ENCODE assay signal across 32 mouse cellular contexts in genomic region chr9:24767056-24767455, GRCm38 (mm10). TPM values are rescaled to one million over a fixed set of nuclear protein-coding genes. Genes with fewer than 3 reads are reported as not detected.
A peak's percentile ranks its signal among the peaks of the same experiment; 100 is the strongest.
DNase-seq lines count a peak whose midpoint lies in the region; ATAC-seq lines count a peak whose summit lies in the region.
"Had no signal": no experiment of that assay in that cellular context is flagged by ENCODE, and none has a peak within 500 bp of the region (broad histone marks: within the 10 kb centered on the region; RNA-seq: fewer than 3 reads in every experiment).

No protein-coding gene starts in this region.

- H3K9ac ChIP-seq in heart, embryonic 13.5 days = peak overlapping the region; percentile 86
- H3K9ac ChIP-seq: embryonic facial prominence, embryonic 13.5 days; forebrain, embryonic 12.5 days; forebrain, embryonic 15.5 days; hindbrain, embryonic 14.5 days had no signal

- H3K27me3 ChIP-seq in heart, embryonic 10.5 days (ENCODE audit: insufficient read depth, poor library complexity, severe bottlenecking) = 0 out of 2 replicates have a peak, but pooled peaks cover 5% of the 10 kb centered on the region
- H3K27me3 ChIP-seq in heart, embryonic 13.5 days (replicated peaks) = no peaks in the 10 kb centered on the region

- peak overlapping the region; percentile 71 for H3K4me2 ChIP-seq in heart, embryonic 13.5 days
- H3K4me2 ChIP-seq: embryonic facial prominence, embryonic 13.5 days; forebrain, embryonic 12.5 days; forebrain, embryonic 15.5 days; hindbrain, embryonic 14.5 days had no signal

- intact Hi-C loops in heart, postnatal 14 days (cut with DNase I) = no loop called here

- ATAC-seq in heart, embryonic 13.5 days (ENCODE audit: extremely low read depth, insufficient number of reproducible peaks, low FRiP score, low TSS enrichment) = no peak
- ATAC-seq: activated CD4-positive, CD25-positive, alpha-beta regulatory T cell, adult 4 months; forebrain, embryonic 15.5 days; hindbrain, postnatal 0 days; inflammation-experienced regulatory T-cells, adult 6 months; intestine, embryonic 16.5 days had no signal

- H3K9me3 ChIP-seq in heart, embryonic 10.5 days = no peaks in the 10 kb centered on the region
- no peaks in the 10 kb centered on the region for H3K9me3 ChIP-seq in heart, embryonic 13.5 days
- H3K9me3 ChIP-seq: embryonic facial prominence, embryonic 10.5 days; embryonic facial prominence, embryonic 13.5 days; forebrain, embryonic 12.5 days; forebrain, embryonic 15.5 days had no signal

- 56% methylated on average over 3 of the region's 3 CpGs for WGBS in heart, embryonic 10.5 days
- WGBS in heart, embryonic 13.5 days = 43% methylated on average over 3 of the region's 3 CpGs

- H3K4me3 ChIP-seq in heart, embryonic 10.5 days = peak overlapping the region; percentile 40
- peak overlapping the region; percentile 47 for H3K4me3 ChIP-seq in heart, embryonic 13.5 days
- H3K4me3 ChIP-seq: embryonic facial prominence, embryonic 10.5 days; embryonic facial prominence, embryonic 13.5 days; erythroblast, embryonic 14.5 days; forebrain, embryonic 12.5 days; forebrain, embryonic 15.5 days had no signal

- DNase-seq in heart, adult 11 months = peak; percentile 86
- DNase-seq in heart, adult 9 months (ENCODE audit: low spot score in 2 of 2) = no peak
- no peak for DNase-seq in heart, embryonic 10.5 days (ENCODE audit: low spot score)
- DNase-seq in heart, postnatal 4 days = no peak
- DNase-seq in heart, postnatal 14 days = no peak
- no peak for DNase-seq in kidney, postnatal 14 days
- no peak for DNase-seq in frontal cortex, postnatal 25 days (ENCODE audit: low spot score in 2 of 2)
- DNase-seq: adrenal gland, adult 8-10 months; adrenal gland, postnatal 25 days; cerebellum, adult 11-12 months; cerebellum, adult 8-10 months; cerebellum, postnatal 10 days; cerebellum, postnatal 36 days; embryo, embryonic 11 days; gastrocnemius, postnatal 10 days; gastrocnemius, postnatal 36 days; kidney, adult 18-20 months; kidney, adult 9 months had no signal

- H3K4me1 ChIP-seq in heart, embryonic 10.5 days = peaks cover 13% of the 10 kb centered on the region
- peaks cover 38% of the 10 kb centered on the region for H3K4me1 ChIP-seq in heart, embryonic 13.5 days

- H3K36me3 ChIP-seq in heart, embryonic 10.5 days = peaks cover 66% of the 10 kb centered on the region
- H3K36me3 ChIP-seq in heart, embryonic 13.5 days = peaks cover 78% of the 10 kb centered on the region
- H3K36me3 ChIP-seq: embryonic facial prominence, embryonic 10.5 days; embryonic facial prominence, embryonic 13.5 days; forebrain, embryonic 12.5 days; forebrain, embryonic 15.5 days had no signal

- peak overlapping the region; percentile 78; the same call in 1 of the 2 replicates for H3K27ac ChIP-seq in heart, embryonic 10.5 days
- peak overlapping the region; percentile 87 for H3K27ac ChIP-seq in heart, embryonic 13.5 days (replicated peaks)
- H3K27ac ChIP-seq: embryonic facial prominence, embryonic 10.5 days; embryonic facial prominence, embryonic 13.5 days; forebrain, embryonic 12.5 days; forebrain, embryonic 15.5 days; hindbrain, embryonic 14.5 days; hindbrain, postnatal 0 days had no signal

RNA-seq across cellular contexts. Expression of gene Tbx20, which starts 7.0 kb away (rescaled TPM):
- polyA plus RNA-seq in heart, embryonic 10.5 days (2016; fragmentation: Nextera tagmentation; extraction: Ambion mirVana) = 46.8 and 69.7 TPM in 2 replicates
- 100 to 1,000 TPM; 341 to 376 TPM for total RNA-seq in heart, postnatal 4 days (2021)
- 68.8 and 69.5 TPM in 2 replicates for polyA plus RNA-seq in heart, embryonic 13.5 days (2015; fragmentation: Nextera tagmentation; extraction: Ambion mirVana)
- total RNA-seq in heart, postnatal 14 days (2021) = 100 to 1,000 TPM; 115 to 118 TPM
- total RNA-seq: gastrocnemius, adult 18-20 months; gastrocnemius, postnatal 10 days; gastrocnemius, postnatal 36 days; granulocyte monocyte progenitor cell, adult 5-6 weeks had no signal
- polyA plus RNA-seq: cortical plate, adult 2 months; erythroblast, embryonic 14.5 days; inflammation-experienced regulatory T-cells, adult 6 months had no signal
